Mouse (Mus musculus) limb, embryonic 11.5 days (tissue): ENCODE data around the gene Zfp503. TPM values are rescaled to one million over a fixed set of nuclear protein-coding genes. Genes with fewer than 3 reads are reported as not detected.

Experiments used
- ATAC-seq: fragments of 200-750 bp; cut with Nextera tagmentation; 2 replicates; pipeline ENCODE4 v1.8.0; 2017; ENCODE audit warnings: low read depth; ENCODE audit not compliant: insufficient number of reproducible peaks, low FRiP score, low TSS enrichment
- DNase-seq: peaks from one replicate; pipeline ENCODE4 v3.0.0-alpha.2; 2015; ENCODE audit warnings: low spot score
- H3K27ac ChIP-seq: fragments of 300-500 bp; sonication (generic); replicated peaks from 2 replicates; pipeline ENCODE4 v1.5.1; 2014; ENCODE audit warnings: low read depth, mild to moderate bottlenecking, low read length
- H3K27me3 ChIP-seq: fragments of 300-500 bp; sonication (generic); 2 replicates; pipeline ENCODE4 v1.6.1; 2014; ENCODE audit warnings: mild to moderate bottlenecking, low read length, mixed read lengths; ENCODE audit not compliant: control insufficient read depth, insufficient read depth
- H3K36me3 ChIP-seq: fragments of 300-500 bp; sonication (generic); 2 replicates; pipeline ENCODE4 v1.6.1; 2014; ENCODE audit warnings: mild to moderate bottlenecking, low read length, moderate library complexity, mixed read lengths; ENCODE audit not compliant: control insufficient read depth, insufficient read depth
- H3K4me1 ChIP-seq: fragments of 300-500 bp; sonication (generic); 2 replicates; pipeline ENCODE4 v1.6.1; 2014; ENCODE audit warnings: low read length, mixed read lengths; ENCODE audit not compliant: control insufficient read depth, insufficient read depth
- H3K4me2 ChIP-seq: fragments of 300-500 bp; sonication (generic); 2 replicates; pipeline ENCODE4 v1.6.1; 2014; ENCODE audit warnings: low read depth, mild to moderate bottlenecking, moderate library complexity; ENCODE audit not compliant: severe bottlenecking
- H3K4me3 ChIP-seq: fragments of 300-500 bp; sonication (generic); 2 replicates; pipeline ENCODE4 v1.5.1; 2014; ENCODE audit warnings: low read depth, low read length
- H3K9ac ChIP-seq: fragments of 300-500 bp; sonication (generic); 2 replicates; pipeline ENCODE4 v1.6.1; 2014; ENCODE audit warnings: mild to moderate bottlenecking, low read length
- H3K9me3 ChIP-seq: fragments of 300-500 bp; sonication (generic); 2 replicates; pipeline ENCODE4 v1.6.1; 2016; ENCODE audit warnings: low read length; ENCODE audit not compliant: control insufficient read depth
- WGBS: fragments of 180-500 bp; shearing (Covaris S2); extraction: QIAGEN DNeasy Blood & Tissue Kit; methylation state at CpG from one replicate; pipeline ENCODE4 v1.1.7; 2014; 5-methylcytosine and 5-hydroxymethylcytosine counted together
- polyA plus RNA-seq: library from polyadenylated mRNA; unstranded; fragments of >200 nt; fragmentation: Nextera tagmentation; extraction: Ambion mirVana; gene quantifications from 2 replicates; pipeline ENCODE4 v1.2.1, GENCODE M21; 2014

Gene Zfp503
- polyA plus RNA-seq, 1 experiment from 2014 or later = 16.1 TPM

DNA sequence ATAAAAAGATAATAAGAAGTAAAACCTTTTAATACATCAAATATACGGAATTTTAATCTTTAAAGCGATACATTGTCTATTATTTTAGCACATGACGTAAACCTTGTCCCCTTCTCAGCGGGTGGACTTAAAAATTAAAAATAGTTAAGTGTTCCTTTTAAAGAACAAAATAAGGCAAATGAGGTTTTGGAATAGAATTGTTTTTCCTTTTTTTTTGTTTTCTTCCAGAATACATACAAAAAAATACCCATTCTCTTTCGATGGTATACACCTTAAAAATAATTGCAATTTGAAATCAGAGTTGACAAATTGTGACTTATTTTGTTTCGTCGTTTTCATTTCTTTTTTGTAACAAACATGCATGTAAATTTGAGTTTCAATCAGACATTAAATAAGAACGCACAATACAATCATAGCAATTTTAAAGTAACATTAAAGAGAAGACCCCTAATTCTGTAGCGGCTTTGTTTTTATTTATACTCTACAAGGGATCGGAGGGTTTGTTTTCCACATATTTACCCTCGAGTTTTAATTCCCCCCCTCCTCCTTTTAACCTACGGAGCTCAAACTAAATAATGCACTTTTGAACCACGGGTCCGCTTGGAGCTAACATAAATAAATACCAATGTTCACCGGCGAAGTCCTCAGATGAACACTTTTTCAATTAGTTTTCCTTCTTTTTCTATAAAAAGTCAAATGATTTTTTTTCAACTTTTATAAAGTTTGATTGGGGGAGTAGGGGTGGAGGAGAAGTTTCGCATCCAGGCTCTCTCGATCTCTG is 5.3 kb downstream of the Zfp503 start:
- no peak for ATAC-seq
- Histone ChIP-seq H3K4me3 (peak overlapping the region; percentile 87), H3K4me2 (peak overlapping the region; percentile 80), H3K27me3 (peaks cover 6% of the 10 kb centered on the region), H3K9me3 (no peaks in the 10 kb centered on the region), H3K4me1 (peaks cover 12% of the 10 kb centered on the region), H3K9ac (peak overlapping the region; percentile 94), H3K27ac (no peak overlapping the region), H3K36me3 (peaks cover 2% of the 10 kb centered on the region; the same call in 1 of the 2 replicates)
- 3% methylated on average over 18 of the region's 18 CpGs for WGBS
- DNase-seq = no peak

DNA sequence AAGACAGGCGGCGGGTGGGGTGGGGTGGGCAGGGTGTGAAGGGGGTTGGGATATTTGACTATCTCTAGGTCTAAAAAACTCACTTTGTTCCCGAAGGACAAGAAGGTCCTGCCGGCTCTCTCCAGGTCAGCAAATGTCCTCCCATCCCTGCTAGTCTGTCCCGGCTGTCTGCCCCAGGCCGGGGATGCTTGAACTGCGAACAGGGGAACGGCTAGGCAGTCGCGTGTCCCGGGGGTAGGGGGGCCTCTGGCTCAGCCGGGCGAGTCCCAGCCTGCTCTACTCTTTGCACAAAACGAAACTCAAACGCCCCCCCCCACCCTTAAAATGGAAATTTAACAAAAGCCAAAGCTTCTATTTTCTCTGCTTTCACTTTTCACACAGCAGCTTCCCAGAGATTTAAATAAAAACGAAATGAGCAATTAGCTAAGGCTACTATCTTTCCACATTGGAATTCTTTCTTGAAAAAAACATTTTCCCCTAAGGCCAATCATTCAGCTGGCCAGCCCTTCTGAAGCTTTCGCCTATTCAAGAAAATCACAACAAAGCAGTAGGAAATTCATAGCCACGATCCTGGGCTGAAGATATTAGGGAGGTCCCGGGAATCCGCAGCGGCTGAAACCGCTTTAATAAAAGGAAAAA is 6.0 kb downstream of the Zfp503 start:
- DNase-seq (peak; percentile 48), ATAC-seq (no peak)
- peak overlapping the region; percentile 70 for H3K27ac ChIP-seq
- peak overlapping the region; percentile 63 for H3K4me2 ChIP-seq
- H3K4me1 ChIP-seq = peaks cover 12% of the 10 kb centered on the region
- peak overlapping the region; percentile 44 for H3K4me3 ChIP-seq
- H3K27me3 ChIP-seq = peaks cover 6% of the 10 kb centered on the region
- peak overlapping the region; percentile 79 for H3K9ac ChIP-seq
- WGBS = under 1% methylated on average over 22 of the region's 22 CpGs
- H3K9me3 ChIP-seq = no peaks in the 10 kb centered on the region
- H3K36me3 ChIP-seq = peaks cover 2% of the 10 kb centered on the region; the same call in 1 of the 2 replicates

DNA sequence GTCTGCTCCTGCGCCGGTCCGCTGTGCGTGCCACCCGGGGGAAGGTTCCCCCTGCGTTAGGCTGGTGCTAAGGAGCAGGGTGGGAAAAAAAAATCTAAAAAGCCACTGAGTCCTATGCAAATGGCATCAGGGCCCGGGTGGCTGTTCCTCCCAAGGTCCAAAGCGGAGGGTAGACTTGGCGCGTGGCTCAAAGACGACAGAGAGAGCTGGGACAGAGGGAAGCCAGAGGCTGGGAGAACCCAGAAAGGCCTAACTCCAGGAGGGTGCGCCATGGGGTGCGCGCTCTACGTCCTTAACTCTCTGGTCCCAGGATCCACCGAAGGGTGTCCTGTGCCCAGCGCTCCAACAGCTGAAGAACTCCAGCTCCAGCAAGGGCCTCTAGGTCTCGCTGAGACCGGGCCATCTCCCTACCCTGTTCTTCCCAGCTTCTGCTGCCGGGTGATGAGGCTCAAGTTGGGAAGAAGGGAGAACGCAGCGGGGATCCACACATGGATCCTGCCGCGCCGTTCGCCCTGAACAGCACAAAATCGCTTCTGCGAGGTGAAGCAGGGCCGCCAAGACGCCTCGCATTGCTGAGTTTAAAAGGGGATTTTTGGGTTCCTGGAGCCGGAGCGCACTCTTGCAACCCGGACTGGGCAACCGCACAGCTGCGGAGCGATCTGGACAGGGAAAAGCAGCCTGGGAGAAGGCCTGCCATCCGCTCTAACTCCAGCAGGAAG is 6.7 kb downstream of the Zfp503 start:
- Histone ChIP-seq H3K9me3 (no peaks in the 10 kb centered on the region), H3K4me1 (peaks cover 12% of the 10 kb centered on the region), H3K27me3 (peaks cover 6% of the 10 kb centered on the region), H3K36me3 (peaks cover 2% of the 10 kb centered on the region; the same call in 1 of the 2 replicates), H3K4me3 (peak overlapping the region; percentile 44), H3K9ac (peak overlapping the region; percentile 79), H3K27ac (peak overlapping the region; percentile 70), H3K4me2 (peak overlapping the region; percentile 63)
- ATAC-seq (no peak), DNase-seq (peak; percentile 77)
- WGBS = 1% methylated on average over 38 of the region's 38 CpGs

DNA sequence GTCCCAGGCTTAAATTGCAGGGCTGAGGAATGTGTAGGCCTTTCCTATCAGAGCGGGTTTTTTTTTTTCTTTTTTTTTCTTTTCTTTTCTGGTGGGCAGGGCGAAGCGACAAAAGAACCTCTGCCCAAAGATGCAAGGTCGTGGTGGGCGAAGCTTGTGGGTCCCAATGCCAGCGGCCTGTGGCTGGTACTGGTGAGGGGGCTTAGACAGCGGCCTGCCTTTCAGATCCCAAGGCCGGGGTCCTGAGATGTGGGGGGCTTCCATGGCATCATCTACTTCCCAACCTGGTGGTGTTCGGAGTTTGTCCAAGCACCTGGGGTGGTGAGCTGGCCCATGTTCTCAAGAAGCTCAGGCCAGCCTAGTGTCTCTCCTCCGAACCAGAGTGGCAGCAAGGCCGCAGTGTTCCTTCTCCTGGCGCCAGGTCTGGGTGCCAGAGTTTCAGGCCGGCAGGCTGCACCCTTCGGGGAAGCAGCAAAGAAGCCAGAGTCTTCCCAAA is 7.3 kb downstream of the Zfp503 start:
- Histone ChIP-seq H3K9ac (peak overlapping the region; percentile 79), H3K4me2 (peak overlapping the region; percentile 63), H3K9me3 (no peaks in the 10 kb centered on the region), H3K4me1 (peaks cover 12% of the 10 kb centered on the region), H3K27ac (peak overlapping the region; percentile 70), H3K4me3 (peak overlapping the region; percentile 44), H3K27me3 (peaks cover 6% of the 10 kb centered on the region), H3K36me3 (peaks cover 2% of the 10 kb centered on the region; the same call in 1 of the 2 replicates)
- no peak for ATAC-seq
- 13% methylated on average over 14 of the region's 14 CpGs for WGBS
- peak; percentile 74 for DNase-seq

DNA sequence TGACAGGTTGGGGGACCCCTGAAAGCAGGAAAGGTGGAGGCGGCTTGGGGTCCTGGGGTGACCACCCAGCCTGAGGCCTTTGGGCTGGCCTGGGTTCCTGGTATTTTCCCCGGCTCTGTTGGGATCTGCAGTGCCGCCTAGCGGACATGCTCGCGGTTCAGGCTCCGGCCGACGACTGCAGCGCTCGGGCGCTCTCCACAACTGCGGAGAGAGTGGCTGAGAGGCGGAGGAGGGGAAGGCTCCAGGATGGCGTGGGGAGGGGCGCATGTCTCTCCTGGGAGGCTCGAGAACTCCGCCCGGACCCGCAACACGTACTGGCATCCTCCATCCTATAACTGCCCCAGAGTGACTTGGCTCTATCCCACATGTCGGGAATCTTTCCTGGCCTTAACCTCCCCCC is 7.9 kb downstream of the Zfp503 start:
- H3K4me2 ChIP-seq = peak overlapping the region; percentile 40; the same call in 1 of the 2 replicates
- WGBS = under 1% methylated on average over 22 of the region's 22 CpGs
- peaks cover 6% of the 10 kb centered on the region for H3K27me3 ChIP-seq
- no peaks in the 10 kb centered on the region for H3K9me3 ChIP-seq
- H3K4me3 ChIP-seq = no peak overlapping the region
- peak; percentile 94 for DNase-seq
- H3K27ac ChIP-seq = no peak overlapping the region
- peaks cover 12% of the 10 kb centered on the region for H3K4me1 ChIP-seq
- peak; percentile 72; the same call in 1 of the 2 replicates for ATAC-seq
- H3K9ac ChIP-seq = no peak overlapping the region; the same call in 1 of the 2 replicates
- peaks cover 2% of the 10 kb centered on the region; the same call in 1 of the 2 replicates for H3K36me3 ChIP-seq

DNA sequence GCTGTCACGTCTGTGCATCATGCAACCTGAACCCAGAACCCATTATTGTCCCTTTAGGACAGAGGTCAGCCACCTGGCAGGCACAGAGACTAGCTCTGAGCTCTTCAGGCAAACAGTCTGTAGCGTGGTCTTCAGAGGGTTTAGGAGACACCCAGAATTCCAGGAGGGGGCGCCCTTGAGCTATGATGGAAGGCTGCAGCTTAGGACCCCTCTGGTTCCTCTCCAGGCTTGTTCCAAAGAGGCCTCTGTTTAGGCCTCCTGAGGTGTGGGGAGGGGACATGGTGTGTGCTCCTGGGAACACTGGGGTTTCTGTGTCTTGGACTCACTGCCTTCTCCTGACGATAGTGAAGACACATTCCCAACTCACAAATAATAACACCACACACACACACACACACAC is 20.4 kb downstream of the Zfp503 start:
- DNase-seq (peak; percentile 93), ATAC-seq (0 out of 2 replicates have a peak, but pooled peaks have one; percentile 60)
- H3K4me1 ChIP-seq = no peaks in the 10 kb centered on the region; the same call in 1 of the 2 replicates
- H3K4me2 ChIP-seq = no peak overlapping the region
- H3K9ac ChIP-seq = no peak overlapping the region
- H3K27ac ChIP-seq = no peak overlapping the region
- WGBS = 12% methylated on average over 4 of the region's 4 CpGs
- no peak overlapping the region for H3K4me3 ChIP-seq
- H3K27me3 ChIP-seq = 0 out of 2 replicates have a peak, but pooled peaks cover 6% of the 10 kb centered on the region
- H3K36me3 ChIP-seq = no peaks in the 10 kb centered on the region
- peaks cover 3% of the 10 kb centered on the region; the same call in 1 of the 2 replicates for H3K9me3 ChIP-seq

DNA sequence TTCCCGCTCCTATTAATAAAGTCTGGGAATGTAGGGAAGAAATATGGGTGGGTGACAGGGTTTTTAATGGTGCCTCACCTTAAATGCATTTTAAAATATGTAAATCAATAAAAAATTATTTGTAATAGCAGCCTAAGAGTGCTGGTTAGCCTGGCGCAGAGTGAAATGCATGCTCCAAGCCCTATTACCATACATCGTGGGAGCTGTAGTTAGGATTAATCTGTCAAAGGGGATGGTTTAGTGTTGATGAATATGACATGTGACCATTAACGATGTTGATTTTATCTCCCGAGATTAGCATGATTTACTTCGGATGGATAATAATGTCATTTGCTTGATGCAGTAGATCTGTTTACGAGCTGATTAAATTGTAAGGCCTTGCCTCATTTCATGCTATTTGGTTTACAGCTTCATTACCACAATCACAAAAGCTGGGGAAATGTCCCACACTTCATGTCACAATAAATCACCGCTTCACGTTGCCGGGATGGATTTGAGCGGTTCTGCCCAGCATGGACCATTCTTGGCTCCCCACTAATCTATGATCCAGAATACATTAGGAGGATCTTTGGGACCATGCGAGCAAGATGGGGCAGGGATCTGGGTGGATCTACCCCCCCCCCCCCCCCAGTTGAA is 21.9 kb downstream of the Zfp503 start:
- Histone ChIP-seq H3K27me3 (0 out of 2 replicates have a peak, but pooled peaks cover 6% of the 10 kb centered on the region), H3K9me3 (peaks cover 3% of the 10 kb centered on the region; the same call in 1 of the 2 replicates), H3K4me1 (peaks cover 4% of the 10 kb centered on the region), H3K36me3 (no peaks in the 10 kb centered on the region), H3K9ac (no peak overlapping the region), H3K4me2 (no peak overlapping the region), H3K4me3 (no peak overlapping the region), H3K27ac (no peak overlapping the region)
- WGBS = 30% methylated on average over 12 of the region's 12 CpGs
- ATAC-seq (no peak), DNase-seq (no peak)
